Mouse (Mus musculus) embryonic facial prominence, embryonic 14.5 days (tissue): ENCODE measurements around the gene Prdx4. TPM values are rescaled to one million over a fixed set of nuclear protein-coding genes. Genes with fewer than 3 reads are reported as not detected.
"Not testable (repeated sequence)": the region's sequence is repeated elsewhere in the genome, so short reads cannot be mapped to it uniquely, and the experiment has no call there.

Experiments
- ATAC-seq: fragments of 200-750 bp; cut with Nextera tagmentation; 2 replicates; pipeline ENCODE4 v1.8.0; 2017; ENCODE audit warnings: low read depth, moderate number of reproducible peaks, moderate TSS enrichment
- DNase-seq: peaks from one replicate; pipeline ENCODE4 v3.0.0-alpha.2; 2015; ENCODE audit warnings: low spot score
- H3K27ac ChIP-seq: fragments of 300-500 bp; sonication (generic); replicated peaks from 2 replicates; pipeline ENCODE4 v1.5.1; 2014; ENCODE audit warnings: low read depth, mild to moderate bottlenecking, low read length, moderate library complexity
- H3K27me3 ChIP-seq: fragments of 300-500 bp; sonication (generic); replicated peaks from 2 replicates; pipeline ENCODE4 v1.6.1; 2014; ENCODE audit warnings: low read length; ENCODE audit not compliant: control insufficient read depth, insufficient read depth
- H3K36me3 ChIP-seq: fragments of 300-500 bp; sonication (generic); 2 replicates; pipeline ENCODE4 v1.6.1; 2014; ENCODE audit warnings: low read length, mixed read lengths; ENCODE audit not compliant: control insufficient read depth, insufficient read depth
- H3K4me1 ChIP-seq: fragments of 300-500 bp; sonication (generic); 2 replicates; pipeline ENCODE4 v1.6.1; 2014; ENCODE audit warnings: antibody characterized with exemption, low read length; ENCODE audit not compliant: control insufficient read depth, insufficient read depth
- H3K4me2 ChIP-seq: fragments of 300-500 bp; sonication (generic); 2 replicates; pipeline ENCODE4 v1.6.1; 2014; ENCODE audit warnings: low read depth, mild to moderate bottlenecking, low read length, moderate library complexity, mixed read lengths
- H3K4me3 ChIP-seq: fragments of 300-500 bp; sonication (generic); 2 replicates; pipeline ENCODE4 v1.5.1; 2014; ENCODE audit warnings: low read depth, mild to moderate bottlenecking, low read length
- H3K9ac ChIP-seq: fragments of 300-500 bp; sonication (generic); 2 replicates; pipeline ENCODE4 v1.6.1; 2014; ENCODE audit warnings: low read depth, mild to moderate bottlenecking, low read length, moderate library complexity, mixed read lengths
- H3K9me3 ChIP-seq: fragments of 300-500 bp; sonication (generic); 2 replicates; pipeline ENCODE4 v1.6.1; 2016; ENCODE audit warnings: low read length; ENCODE audit not compliant: control insufficient read depth
- WGBS: fragments of 180-500 bp; shearing (Covaris S2); extraction: QIAGEN DNeasy Blood & Tissue Kit; methylation state at CpG from one replicate; pipeline ENCODE4 v1.1.7; 2014; 5-methylcytosine and 5-hydroxymethylcytosine counted together
- polyA plus RNA-seq: library from polyadenylated mRNA; unstranded; fragments of >200 nt; fragmentation: Nextera tagmentation; extraction: Ambion mirVana; gene quantifications from 2 replicates; pipeline ENCODE4 v1.2.1, GENCODE M21; 2014

Gene Prdx4
- 322 and 325 TPM in 2 replicates for polyA plus RNA-seq

DNA sequence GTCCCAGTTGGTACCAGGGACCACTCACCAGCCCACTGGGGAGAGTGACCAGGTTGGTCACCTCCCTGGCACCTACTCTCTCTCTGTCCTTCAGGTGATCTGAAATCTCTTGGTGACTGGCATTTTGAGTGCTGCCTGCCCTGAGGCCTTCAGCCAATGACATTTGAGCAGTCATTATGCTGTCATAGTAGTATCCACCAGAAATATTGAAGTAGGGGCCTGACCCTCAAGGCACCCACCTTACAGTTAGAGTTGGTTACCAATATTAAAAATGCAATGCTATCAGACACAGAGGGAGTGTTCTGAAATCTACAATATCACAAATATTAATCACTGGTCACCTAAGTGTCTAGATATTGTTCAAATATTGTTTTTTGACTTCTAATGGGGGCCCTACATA, at the start of gene Prdx4:
Gene Prdx4, minus strand, starts transcription at position 101 of the 400 bp plus-strand sequence.
- Histone ChIP-seq H3K9ac (no peak within 1 kb of the TSS), H3K9me3 (no peaks in the 10 kb centered on the region), H3K27me3 (no peaks in the 10 kb centered on the region), H3K4me2 (no peak within 1 kb of the TSS), H3K4me1 (no peaks in the 10 kb centered on the region), H3K36me3 (no peaks in the 10 kb centered on the region), H3K27ac (no peak within 1 kb of the TSS), H3K4me3 (no peak within 1 kb of the TSS)
- ATAC-seq (no peak), DNase-seq (no peak)

DNA sequence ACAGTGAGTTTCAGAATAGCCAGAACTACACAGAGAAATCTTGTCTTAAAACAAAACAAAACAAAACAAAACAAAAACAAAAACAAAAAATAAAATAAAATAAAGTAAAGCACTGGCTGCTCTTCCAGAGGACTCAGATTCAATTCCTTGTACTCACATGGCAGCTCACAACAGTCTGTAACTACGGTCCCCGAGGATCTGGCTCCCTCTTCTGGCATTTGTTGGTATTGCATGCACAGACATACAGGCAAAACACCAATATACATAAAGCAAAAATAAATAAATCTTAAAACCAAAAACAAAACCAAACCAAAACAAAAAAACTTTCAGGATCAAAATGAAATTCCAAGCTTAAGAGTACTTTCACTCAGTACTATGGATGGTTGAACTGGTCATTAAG, 36.0 kb upstream of the Prdx4 start:
- Histone ChIP-seq H3K4me2 (no peak overlapping the region), H3K4me1 (no peaks in the 10 kb centered on the region), H3K9me3 (no peaks in the 10 kb centered on the region), H3K9ac (no peak overlapping the region), H3K27ac (no peak overlapping the region), H3K36me3 (no peaks in the 10 kb centered on the region), H3K27me3 (no peaks in the 10 kb centered on the region), H3K4me3 (no peak overlapping the region)
- ATAC-seq (no peak), DNase-seq (no peak)
- 16% methylated on average over 2 of the region's 2 CpGs for WGBS

DNA sequence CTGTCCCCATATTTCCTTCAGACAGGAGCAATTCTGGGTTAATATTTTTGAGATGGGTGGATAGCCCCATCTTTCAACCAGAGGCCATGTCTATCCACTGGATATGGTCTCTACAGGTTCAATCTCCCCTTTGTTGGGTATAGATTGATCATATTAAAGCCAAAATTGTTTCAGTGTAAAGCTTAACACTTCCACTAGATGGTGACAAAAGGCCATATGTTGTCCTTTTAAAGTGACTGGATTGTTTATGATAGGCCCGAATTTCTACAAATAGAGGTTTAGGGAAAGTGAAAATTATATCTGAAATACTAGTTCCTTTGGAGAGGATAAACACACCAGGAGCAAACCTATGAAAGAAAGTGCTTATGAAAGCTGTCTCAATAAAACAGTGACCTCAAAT, 34.9 kb upstream of the Prdx4 start:
- Histone ChIP-seq H3K36me3 (no peaks in the 10 kb centered on the region), H3K27ac (no peak overlapping the region), H3K27me3 (no peaks in the 10 kb centered on the region), H3K4me2 (no peak overlapping the region), H3K4me3 (no peak overlapping the region), H3K9ac (no peak overlapping the region), H3K4me1 (no peaks in the 10 kb centered on the region), H3K9me3 (no peaks in the 10 kb centered on the region)
- WGBS = 18% methylated on average over 1 of the region's 1 CpGs
- ATAC-seq (no peak), DNase-seq (peak; percentile 3)

DNA sequence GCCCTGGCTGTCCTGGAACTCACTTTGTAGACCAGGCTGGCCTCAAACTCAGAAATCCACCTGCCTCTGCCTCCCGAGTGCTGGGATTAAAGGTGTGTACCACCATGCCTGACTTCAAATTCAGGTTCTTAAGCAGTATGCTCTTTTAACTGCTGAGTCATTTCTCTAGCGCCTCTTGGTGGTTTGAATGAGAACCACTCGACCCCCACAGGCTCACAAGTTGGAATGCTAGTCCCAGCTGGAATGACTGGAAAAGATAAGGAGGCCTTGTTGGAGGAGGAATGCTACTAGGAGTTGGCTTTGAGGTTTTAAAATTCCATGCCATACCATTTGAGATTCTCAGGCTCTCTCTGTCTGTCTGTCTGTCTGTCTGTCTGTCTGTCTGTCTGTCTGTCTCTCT, 29.6 kb upstream of the Prdx4 start:
- WGBS = 62% methylated on average over 3 of the region's 3 CpGs
- H3K36me3 ChIP-seq, H3K27me3 ChIP-seq, DNase-seq, ATAC-seq, H3K9ac ChIP-seq, H3K4me2 ChIP-seq, H3K9me3 ChIP-seq, H3K27ac ChIP-seq, H3K4me1 ChIP-seq, H3K4me3 ChIP-seq: not testable (repeated sequence)

DNA sequence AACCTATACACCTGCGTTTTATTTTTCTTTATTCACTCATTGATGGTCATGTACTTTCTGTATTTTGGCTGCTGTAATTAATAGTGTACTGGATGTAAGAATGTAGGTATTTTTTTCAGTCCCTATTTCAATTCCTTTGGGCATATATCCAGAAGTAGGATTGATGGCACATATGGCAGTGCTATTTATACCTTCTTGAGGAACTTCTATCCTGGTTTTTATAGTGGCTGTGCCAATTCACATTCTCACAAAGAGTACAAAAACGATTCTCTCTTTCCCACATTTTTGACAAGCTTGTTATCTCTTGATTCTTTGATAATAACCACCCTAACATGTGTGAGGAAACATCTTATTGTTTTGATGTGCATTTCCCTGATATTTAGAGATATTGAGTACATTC, 24.5 kb upstream of the Prdx4 start:
- Histone ChIP-seq H3K4me3 (no peak overlapping the region), H3K9ac (no peak overlapping the region), H3K27ac (no peak overlapping the region), H3K36me3 (no peaks in the 10 kb centered on the region), H3K27me3 (no peaks in the 10 kb centered on the region), H3K9me3 (no peaks in the 10 kb centered on the region), H3K4me1 (no peaks in the 10 kb centered on the region), H3K4me2 (no peak overlapping the region)
- 53% methylated on average over 2 of the region's 2 CpGs for WGBS
- ATAC-seq (no peak), DNase-seq (no peak)

DNA sequence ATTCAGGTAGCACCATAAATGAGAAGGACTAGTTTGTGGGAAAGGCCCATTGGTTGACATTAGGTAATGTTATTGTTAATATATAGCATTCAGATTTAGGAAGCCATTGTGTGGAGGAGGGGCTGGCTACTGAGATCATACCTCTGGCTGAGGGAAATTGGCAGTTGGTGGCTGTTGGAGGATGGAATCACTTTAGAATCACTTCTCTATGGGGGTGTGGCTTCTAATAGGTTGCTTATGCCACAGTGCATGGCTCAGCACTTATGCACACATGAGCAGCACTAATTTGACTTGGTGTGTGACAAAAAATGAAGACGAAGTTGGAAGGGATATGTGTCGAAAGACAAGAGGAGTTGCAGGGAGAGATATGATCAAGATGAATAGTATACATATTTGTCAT, 5.7 kb upstream of the Prdx4 start:
- no peak overlapping the region for H3K4me2 ChIP-seq
- WGBS = 84% methylated on average over 2 of the region's 2 CpGs
- H3K27me3 ChIP-seq = no peaks in the 10 kb centered on the region
- DNase-seq = no peak
- no peak for ATAC-seq
- no peaks in the 10 kb centered on the region for H3K4me1 ChIP-seq
- H3K4me3 ChIP-seq = no peak overlapping the region
- no peak overlapping the region for H3K27ac ChIP-seq
- no peaks in the 10 kb centered on the region for H3K36me3 ChIP-seq
- H3K9me3 ChIP-seq = no peaks in the 10 kb centered on the region
- H3K9ac ChIP-seq = no peak overlapping the region

DNA sequence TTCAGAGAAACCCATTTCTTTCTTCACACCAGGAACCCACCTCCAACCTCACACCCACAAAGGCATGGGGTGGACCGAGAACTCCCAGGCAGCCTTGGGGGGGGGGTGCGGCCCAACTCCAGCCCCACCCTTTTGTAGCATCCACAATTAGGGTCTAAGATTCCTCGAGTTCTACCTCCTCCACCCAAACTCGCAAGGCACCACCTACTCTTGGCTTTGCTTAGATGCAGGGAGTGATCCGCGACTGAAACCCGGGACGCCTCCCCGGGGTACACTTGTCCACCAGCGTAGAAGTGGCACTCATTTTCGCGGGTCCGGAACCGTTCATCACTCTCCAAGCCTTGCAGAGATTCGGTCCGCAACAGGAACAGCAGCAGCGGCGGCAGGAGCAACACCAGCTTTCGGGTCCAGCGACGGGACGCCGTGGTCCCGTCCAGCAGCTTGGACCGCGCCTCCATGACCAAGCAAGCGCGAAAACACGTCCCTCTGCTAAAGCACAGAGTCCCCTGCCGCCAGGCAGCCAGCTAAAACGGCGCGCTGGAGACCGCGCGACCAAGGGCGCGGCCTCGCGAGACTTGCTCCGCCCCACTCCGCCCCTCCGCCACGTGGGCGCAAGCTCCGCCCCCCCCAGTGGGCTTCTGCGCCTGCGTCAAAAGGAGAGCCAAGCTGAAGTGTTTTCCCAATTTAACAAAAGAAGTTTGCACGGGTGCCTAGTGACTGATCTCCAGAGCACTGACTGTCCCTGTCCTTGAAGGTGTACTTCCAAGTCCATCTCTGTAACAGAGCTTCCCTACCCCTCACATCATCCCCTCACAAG, 2.4 kb downstream of the Prdx4 start:
- Histone ChIP-seq H3K4me1 (no peaks in the 10 kb centered on the region), H3K9ac (peak overlapping the region; percentile 76), H3K4me2 (peak overlapping the region; percentile 51), H3K4me3 (peak overlapping the region; percentile 56), H3K27me3 (no peaks in the 10 kb centered on the region), H3K9me3 (no peaks in the 10 kb centered on the region), H3K36me3 (no peaks in the 10 kb centered on the region), H3K27ac (peak overlapping the region; percentile 87)
- ATAC-seq (peak; percentile 98), DNase-seq (peak; percentile 89)
- 23% methylated on average over 32 of the region's 49 CpGs for WGBS

DNA sequence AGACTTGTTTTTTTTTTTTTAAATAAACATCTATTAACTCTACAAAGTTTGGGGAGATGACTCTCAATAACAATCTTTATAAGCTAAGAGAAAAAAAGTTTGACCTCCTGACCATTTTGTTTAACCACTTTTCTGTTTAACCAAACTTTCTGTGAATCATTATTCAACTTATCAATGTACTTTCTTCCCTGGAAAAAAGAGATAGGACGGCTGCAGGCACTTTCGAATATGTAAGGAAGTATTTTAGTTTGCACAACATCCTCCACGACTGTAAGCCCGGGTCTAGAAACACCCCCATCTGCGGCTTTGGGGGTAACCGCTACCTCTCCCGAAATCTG, 3.0 kb downstream of the Prdx4 start:
- Histone ChIP-seq H3K9me3 (no peaks in the 10 kb centered on the region), H3K36me3 (peaks cover 5% of the 10 kb centered on the region; the same call in 1 of the 2 replicates), H3K4me1 (no peaks in the 10 kb centered on the region), H3K27me3 (no peaks in the 10 kb centered on the region), H3K4me3 (peak overlapping the region; percentile 56), H3K27ac (peak overlapping the region; percentile 87; the same call in 1 of the 2 replicates), H3K9ac (peak overlapping the region; percentile 76), H3K4me2 (peak overlapping the region; percentile 51)
- WGBS = 37% methylated on average over 7 of the region's 7 CpGs
- DNase-seq = no peak
- no peak; the same call in 1 of the 2 replicates for ATAC-seq

DNA sequence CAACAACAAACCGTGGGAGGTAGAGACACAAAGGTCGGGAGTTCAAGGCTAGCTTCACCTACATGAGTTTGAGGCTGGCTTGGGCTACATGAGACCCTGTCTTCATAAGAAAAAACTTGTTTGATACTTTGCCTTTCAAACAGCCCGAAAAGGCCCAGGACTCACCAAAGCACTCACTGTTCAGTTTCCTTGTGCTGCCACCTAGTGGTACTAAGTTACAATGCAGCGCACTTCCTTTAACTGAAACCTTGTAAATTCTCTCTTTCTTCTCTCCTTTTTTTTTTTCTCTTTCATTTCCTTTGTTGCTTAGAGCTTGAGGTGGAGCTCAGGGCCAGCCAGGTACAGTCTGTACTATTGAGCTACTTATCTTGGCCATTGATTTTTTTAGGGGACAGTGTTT, 22.5 kb downstream of the Prdx4 start:
- ATAC-seq (no peak), DNase-seq (peak; percentile 31)
- no peaks in the 10 kb centered on the region for H3K36me3 ChIP-seq
- H3K27me3 ChIP-seq = no peaks in the 10 kb centered on the region
- H3K4me1 ChIP-seq = no peaks in the 10 kb centered on the region
- no peak overlapping the region for H3K4me2 ChIP-seq
- H3K9me3 ChIP-seq = no peaks in the 10 kb centered on the region
- H3K4me3 ChIP-seq = no peak overlapping the region
- H3K27ac ChIP-seq = no peak overlapping the region
- no peak overlapping the region for H3K9ac ChIP-seq
- WGBS = 35% methylated on average over 4 of the region's 4 CpGs
